Mouse (Mus musculus) bone marrow, adult 2 months (tissue): ENCODE measurements around the gene Magt1.

ENCODE experiments used
- CTCF ChIP-seq: fragments of 200-500 bp; IDR thresholded peaks from 2 replicates; pipeline ENCODE4 v1.5.1; 2011; ENCODE audit warnings: low read length, control low read depth; ENCODE audit not compliant: control insufficient read depth, insufficient read depth
- POLR2A ChIP-seq: fragments of 200-500 bp; IDR thresholded peaks from 2 replicates; pipeline ENCODE4 v1.6.1; 2011; ENCODE audit warnings: low read depth, mild to moderate bottlenecking, control low read depth, low read length, borderline replicate concordance; ENCODE audit not compliant: control insufficient read depth

GRCm38 (mm10) chrX:106035727-106036126 lies 24.0 kb upstream of the Magt1 start:
- TF ChIP-seq CTCF = no peak
- TF ChIP-seq POLR2A = no peak
